Mouse (Mus musculus) lung, adult 2 months (tissue): ENCODE measurements around the gene Flnb.

ENCODE experiments used
- CTCF ChIP-seq: fragments of 200-500 bp; IDR thresholded peaks from 2 replicates; pipeline ENCODE4 v1.5.1; 2011; ENCODE audit warnings: mild to moderate bottlenecking, low read length, control low read depth; ENCODE audit not compliant: insufficient read depth
- POLR2A ChIP-seq: fragments of 200-500 bp; IDR thresholded peaks from 2 replicates; pipeline ENCODE4 v1.6.1; 2011; ENCODE audit warnings: low read depth, mild to moderate bottlenecking, control low read depth, low read length, borderline replicate concordance; ENCODE audit errors: extremely low read depth

GRCm38 (mm10) chr14:7882050-7882449 lies 64.3 kb downstream of the Flnb start:
- TF ChIP-seq CTCF (no peak), POLR2A (no peak)
